Mouse (Mus musculus): ENCODE measurements around the gene Csf3. TPM values are rescaled to one million over a fixed set of nuclear protein-coding genes. Genes with fewer than 3 reads are reported as not detected.

Csf3 gene
- polyA plus RNA-seq, 1 experiment: not detected

DNA sequence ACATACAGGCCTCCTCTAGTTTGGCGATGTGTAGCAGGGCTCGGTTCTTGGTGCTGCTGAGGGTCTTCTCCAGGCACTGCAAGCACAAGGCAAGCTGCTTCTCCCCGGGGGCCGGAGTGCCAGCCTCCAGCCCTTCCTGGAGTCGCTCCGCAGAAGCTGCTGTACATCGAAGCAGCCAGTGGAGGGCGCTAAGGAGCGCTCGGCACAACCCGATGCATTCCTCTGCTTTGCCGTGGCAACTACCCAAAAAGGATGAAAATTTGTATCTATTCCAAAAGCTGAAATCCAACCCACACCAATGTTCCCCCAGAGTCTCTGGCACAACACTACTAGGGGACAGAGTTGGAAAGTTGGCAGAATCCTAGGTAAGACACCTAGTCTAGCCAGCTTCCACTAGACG lies 16.8 kb downstream of the Csf3 start:
- peaks cover 22% of the 10 kb centered on the region for H3K4me1 ChIP-seq (ENCODE audit: control insufficient read depth)
- H3K27me3 ChIP-seq (ENCODE audit: control insufficient read depth): no peaks in the 10 kb centered on the region
- H3K36me3 ChIP-seq (ENCODE audit: control insufficient read depth): peaks cover 80% of the 10 kb centered on the region
- no peaks in the 10 kb centered on the region for H3K9me3 ChIP-seq (ENCODE audit: control insufficient read depth, low read length)
- TF ChIP-seq GATA1 (IDR thresholded peaks at IDR 0.05; ENCODE audit: low read length): no peak
- no peak for TF ChIP-seq TAL1 (IDR thresholded peaks at IDR 0.05; ENCODE audit: low read length)
- H3K4me3 ChIP-seq (replicated peaks): no peak overlapping the region

DNA sequence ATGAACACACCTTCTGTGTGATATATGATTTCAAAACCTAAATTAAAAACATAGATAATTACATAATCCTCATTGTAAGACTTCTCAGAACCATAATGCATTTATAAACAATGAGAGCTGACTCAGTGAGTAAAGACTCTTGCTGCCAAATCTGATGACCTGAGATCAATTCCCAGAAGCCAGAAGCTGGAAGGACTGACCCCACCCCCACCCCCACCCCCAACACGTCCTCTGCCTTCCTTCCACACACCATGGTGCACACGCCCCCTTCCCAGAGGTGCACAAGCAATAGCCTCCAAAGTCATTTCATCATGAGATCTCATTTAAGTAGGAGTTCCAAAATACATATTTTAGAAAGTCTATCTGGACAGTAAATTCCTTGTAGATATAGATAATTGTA lies 19.7 kb downstream of the Csf3 start:
- Histone ChIP-seq H3K27me3 (ENCODE audit: control insufficient read depth) (no peaks in the 10 kb centered on the region), H3K9me3 (ENCODE audit: control insufficient read depth, low read length) (no peaks in the 10 kb centered on the region), H3K4me1 (ENCODE audit: control insufficient read depth) (peaks cover 22% of the 10 kb centered on the region), H3K4me3 (replicated peaks) (no peak overlapping the region), H3K36me3 (ENCODE audit: control insufficient read depth) (peaks cover 77% of the 10 kb centered on the region)
- TF ChIP-seq GATA1 (IDR thresholded peaks at IDR 0.05; ENCODE audit: low read length) (no peak), TAL1 (IDR thresholded peaks at IDR 0.05; ENCODE audit: low read length) (no peak)

DNA sequence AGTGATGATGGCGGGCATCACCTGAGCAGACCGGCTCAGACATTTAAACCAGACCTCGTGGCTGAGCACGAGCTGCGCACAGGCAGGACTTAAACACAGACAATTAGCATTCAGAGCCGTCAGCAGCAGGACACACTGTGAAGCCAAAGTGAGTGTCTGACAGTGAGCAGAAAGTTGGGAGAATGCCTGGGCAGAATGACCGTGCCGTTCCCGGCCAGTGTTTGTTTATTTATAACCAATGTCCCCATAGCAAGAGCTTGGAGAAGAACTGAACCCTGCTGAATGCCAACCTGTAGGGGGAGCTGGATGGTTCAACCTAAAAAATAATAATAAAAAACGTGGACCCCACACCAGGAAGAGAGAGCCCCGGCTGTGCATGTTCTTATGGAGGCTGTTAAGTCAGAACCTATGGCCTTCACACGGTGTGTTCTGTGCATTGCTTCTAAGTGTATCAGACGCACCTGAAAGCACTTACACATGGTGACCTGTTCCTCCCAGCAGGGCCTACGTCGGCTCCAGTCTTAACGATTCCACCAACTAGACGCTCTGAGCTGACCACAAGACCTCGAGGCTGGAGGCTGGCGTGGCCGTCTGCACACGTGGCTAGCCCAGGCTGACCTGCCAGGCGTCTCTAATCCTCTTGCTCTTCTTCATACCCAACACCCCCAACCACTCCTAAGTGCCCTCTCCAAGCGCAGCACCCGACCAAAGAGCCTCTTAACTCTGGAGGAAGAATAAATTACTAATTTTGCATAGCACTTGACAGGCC lies 20.6 kb downstream of the Csf3 start:
- TF ChIP-seq TAL1 (IDR thresholded peaks at IDR 0.05; ENCODE audit: low read length): no peak
- no peak for TF ChIP-seq GATA1 (IDR thresholded peaks at IDR 0.05; ENCODE audit: low read length)
- peaks cover 76% of the 10 kb centered on the region for H3K36me3 ChIP-seq (ENCODE audit: control insufficient read depth)
- peaks cover 25% of the 10 kb centered on the region for H3K4me1 ChIP-seq (ENCODE audit: control insufficient read depth)
- H3K27me3 ChIP-seq (ENCODE audit: control insufficient read depth): no peaks in the 10 kb centered on the region
- H3K9me3 ChIP-seq (ENCODE audit: control insufficient read depth, low read length): no peaks in the 10 kb centered on the region
- no peak overlapping the region for H3K4me3 ChIP-seq (replicated peaks)

DNA sequence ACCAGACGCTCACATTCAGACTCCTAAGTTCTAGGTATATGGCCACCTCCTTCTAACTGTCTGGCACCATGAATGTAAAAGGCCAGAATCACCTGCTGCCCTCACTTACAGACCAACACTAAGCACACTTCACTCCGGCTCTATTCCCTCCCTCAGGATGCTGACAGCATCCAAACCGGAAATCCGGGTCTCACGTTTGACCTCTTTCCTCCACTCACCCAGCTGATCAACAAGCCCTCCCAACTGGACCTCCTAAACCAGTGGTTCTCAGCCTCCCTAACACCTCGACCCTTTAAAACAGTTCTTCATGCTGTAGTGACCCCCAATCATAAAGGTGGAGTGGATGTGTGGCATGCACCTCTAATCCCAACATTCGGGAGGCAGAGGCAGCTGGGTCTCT lies 22.0 kb downstream of the Csf3 start:
- peaks cover 26% of the 10 kb centered on the region for H3K4me1 ChIP-seq (ENCODE audit: control insufficient read depth)
- H3K9me3 ChIP-seq (ENCODE audit: control insufficient read depth, low read length): no peaks in the 10 kb centered on the region
- no peaks in the 10 kb centered on the region for H3K27me3 ChIP-seq (ENCODE audit: control insufficient read depth)
- H3K4me3 ChIP-seq (replicated peaks): no peak overlapping the region
- TF ChIP-seq GATA1 (IDR thresholded peaks at IDR 0.05; ENCODE audit: low read length): no peak
- no peak for TF ChIP-seq TAL1 (IDR thresholded peaks at IDR 0.05; ENCODE audit: low read length)
- H3K36me3 ChIP-seq (ENCODE audit: control insufficient read depth): peaks cover 76% of the 10 kb centered on the region

DNA sequence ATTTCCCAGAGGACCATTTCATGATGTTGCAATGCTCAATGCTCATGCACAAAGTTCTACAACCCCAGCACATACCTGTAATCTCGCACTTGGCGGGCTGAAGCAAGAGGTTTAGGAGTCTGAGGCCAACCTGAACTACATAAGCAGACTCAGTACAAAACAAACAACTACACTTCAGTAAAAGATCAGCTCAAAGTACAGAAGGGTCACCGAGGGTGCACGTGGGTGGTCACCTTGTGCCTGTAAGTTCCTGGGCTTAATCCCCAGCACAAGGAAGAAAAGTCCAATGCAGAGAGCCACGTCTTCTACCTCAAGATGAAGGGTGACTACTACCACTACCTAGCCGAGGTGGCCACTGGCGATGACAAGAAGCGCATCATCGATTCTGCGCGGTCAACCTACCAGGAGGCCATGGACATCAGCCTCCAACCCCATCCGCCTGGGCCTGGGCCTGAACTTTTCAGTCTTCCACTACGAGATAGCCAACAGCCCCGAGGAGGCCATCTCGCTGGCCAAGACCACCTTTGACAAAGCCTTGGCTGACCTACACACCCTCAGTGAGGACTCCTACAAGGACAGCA lies 25.0 kb downstream of the Csf3 start:
- TF ChIP-seq TAL1 (IDR thresholded peaks at IDR 0.05; ENCODE audit: low read length) (no peak), GATA1 (IDR thresholded peaks at IDR 0.05; ENCODE audit: low read length) (no peak)
- H3K27me3 ChIP-seq (ENCODE audit: control insufficient read depth): no peaks in the 10 kb centered on the region
- peaks cover 19% of the 10 kb centered on the region for H3K4me1 ChIP-seq (ENCODE audit: control insufficient read depth)
- peaks cover 57% of the 10 kb centered on the region for H3K36me3 ChIP-seq (ENCODE audit: control insufficient read depth)
- no peak overlapping the region for H3K4me3 ChIP-seq (replicated peaks)
- H3K9me3 ChIP-seq (ENCODE audit: control insufficient read depth, low read length): no peaks in the 10 kb centered on the region

DNA sequence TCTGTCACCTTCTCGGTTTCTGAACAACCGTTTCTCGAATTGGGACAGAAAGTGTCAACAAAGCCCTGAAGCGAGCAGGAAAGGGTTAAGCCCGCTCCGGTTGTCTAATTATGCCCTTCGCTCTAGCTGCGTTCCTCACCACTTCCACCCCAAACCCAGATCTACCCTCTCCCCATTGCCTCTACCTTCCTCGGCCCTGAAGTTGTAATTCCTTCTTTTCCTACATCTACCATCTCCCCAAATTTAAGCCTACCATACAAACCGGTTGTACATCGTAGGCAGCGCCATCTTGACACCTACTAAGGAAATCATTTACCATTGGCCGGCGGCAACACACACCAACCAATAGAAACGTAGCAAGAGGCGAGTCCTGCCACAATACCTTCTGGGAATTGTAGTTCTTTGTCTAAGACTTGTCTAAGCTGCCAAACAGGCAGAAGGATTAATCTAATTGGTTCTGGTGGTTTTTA lies 28.1 kb downstream of the Csf3 start, which contains the start of gene Med24:
Gene Med24 (minus strand): TSS at position 317 of the 470 bp plus-strand sequence.
- Histone ChIP-seq H3K4me1 (ENCODE audit: control insufficient read depth) (peaks cover 19% of the 10 kb centered on the region), H3K9me3 (ENCODE audit: control insufficient read depth, low read length) (peaks cover 2% of the 10 kb centered on the region), H3K27me3 (ENCODE audit: control insufficient read depth) (no peaks in the 10 kb centered on the region), H3K4me3 (replicated peaks) (peak within 1 kb of the TSS; percentile 81), H3K36me3 (ENCODE audit: control insufficient read depth) (peaks cover 39% of the 10 kb centered on the region)
- TF ChIP-seq TAL1 (IDR thresholded peaks at IDR 0.05; ENCODE audit: low read length): no peak
- no peak for TF ChIP-seq GATA1 (IDR thresholded peaks at IDR 0.05; ENCODE audit: low read length)

DNA sequence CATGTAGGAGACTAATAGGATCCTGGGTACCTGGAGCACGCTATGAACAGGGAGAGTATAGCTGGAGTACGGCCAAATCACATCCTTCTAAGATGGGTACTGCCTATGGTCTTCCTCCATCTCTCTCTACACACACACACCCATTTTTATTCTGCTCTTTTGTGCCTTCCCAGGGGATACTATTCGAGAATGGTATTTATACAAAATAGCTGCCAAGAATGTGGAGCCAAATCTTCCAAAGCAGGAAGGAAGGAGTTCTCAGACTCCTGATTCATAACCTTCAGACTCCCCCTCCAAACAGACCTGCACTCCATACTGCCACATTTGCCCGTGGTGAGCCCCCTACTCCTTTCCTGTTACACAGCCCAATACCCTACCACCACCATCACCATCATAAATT lies 29.7 kb downstream of the Csf3 start:
- Histone ChIP-seq H3K4me3 (replicated peaks) (no peak overlapping the region), H3K9me3 (ENCODE audit: control insufficient read depth, low read length) (peaks cover 6% of the 10 kb centered on the region), H3K27me3 (ENCODE audit: control insufficient read depth) (no peaks in the 10 kb centered on the region), H3K36me3 (ENCODE audit: control insufficient read depth) (peaks cover 24% of the 10 kb centered on the region), H3K4me1 (ENCODE audit: control insufficient read depth) (peaks cover 19% of the 10 kb centered on the region)
- TF ChIP-seq GATA1 (IDR thresholded peaks at IDR 0.05; ENCODE audit: low read length) (no peak), TAL1 (IDR thresholded peaks at IDR 0.05; ENCODE audit: low read length) (no peak)

DNA sequence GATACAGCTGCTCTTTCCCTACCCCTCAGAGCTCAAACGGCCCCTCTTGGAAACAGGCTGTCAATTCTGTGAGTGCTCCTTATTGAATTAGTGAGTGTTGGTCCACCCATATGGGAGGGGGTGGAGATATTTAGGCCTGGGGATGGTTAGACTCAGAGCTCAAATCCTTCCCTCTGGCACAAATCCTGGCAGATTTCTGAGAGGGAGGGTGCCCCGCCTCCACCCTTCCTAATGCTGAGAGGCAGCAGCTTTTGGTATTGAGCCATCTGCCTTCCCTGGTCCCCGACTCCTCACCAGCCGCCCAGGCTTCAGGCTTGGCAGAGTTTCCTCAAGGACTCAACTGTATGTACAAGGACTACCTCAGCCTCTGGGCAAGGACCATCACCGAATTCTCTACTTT lies 30.1 kb downstream of the Csf3 start:
- no peaks in the 10 kb centered on the region for H3K27me3 ChIP-seq (ENCODE audit: control insufficient read depth)
- TF ChIP-seq GATA1 (IDR thresholded peaks at IDR 0.05; ENCODE audit: low read length) (no peak), TAL1 (IDR thresholded peaks at IDR 0.05; ENCODE audit: low read length) (no peak)
- peaks cover 19% of the 10 kb centered on the region for H3K4me1 ChIP-seq (ENCODE audit: control insufficient read depth)
- H3K4me3 ChIP-seq (replicated peaks): no peak overlapping the region
- peaks cover 6% of the 10 kb centered on the region for H3K9me3 ChIP-seq (ENCODE audit: control insufficient read depth, low read length)
- H3K36me3 ChIP-seq (ENCODE audit: control insufficient read depth): peaks cover 20% of the 10 kb centered on the region

DNA sequence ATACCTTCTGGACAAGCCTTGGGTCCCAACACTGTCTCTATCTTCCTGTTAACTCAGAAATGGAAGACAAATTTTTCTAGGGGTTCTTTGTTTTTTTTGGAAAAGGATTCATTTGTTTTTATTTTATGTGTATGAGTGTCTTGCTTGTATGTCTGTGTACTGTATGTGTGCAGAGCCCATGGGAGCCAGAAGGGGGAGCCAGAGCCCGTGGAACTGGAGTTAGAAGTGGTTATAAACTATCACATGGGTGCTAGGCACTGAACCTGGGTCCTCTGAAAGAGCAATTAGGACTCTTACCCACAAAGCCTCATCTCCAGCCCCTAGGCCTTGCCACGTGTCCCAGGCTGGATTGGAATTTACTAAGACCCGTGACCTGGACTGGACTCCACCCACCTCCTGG lies 33.0 kb downstream of the Csf3 start:
- Histone ChIP-seq H3K4me1 (ENCODE audit: control insufficient read depth) (peaks cover 22% of the 10 kb centered on the region), H3K36me3 (ENCODE audit: control insufficient read depth) (no peaks in the 10 kb centered on the region), H3K27me3 (ENCODE audit: control insufficient read depth) (no peaks in the 10 kb centered on the region), H3K4me3 (replicated peaks) (no peak overlapping the region), H3K9me3 (ENCODE audit: control insufficient read depth, low read length) (peaks cover 6% of the 10 kb centered on the region)
- TF ChIP-seq GATA1 (IDR thresholded peaks at IDR 0.05; ENCODE audit: low read length): no peak
- no peak for TF ChIP-seq TAL1 (IDR thresholded peaks at IDR 0.05; ENCODE audit: low read length)
